Mouse (Mus musculus): ENCODE measurements around the gene Ift80.

- TF ChIP-seq POLR2A (IDR thresholded peaks at IDR 0.05; ENCODE audit: control insufficient read depth in 1 of 2, insufficient read depth in 1 of 2, low read depth in 1 of 2, low read length in 2 of 2, poor library complexity in 1 of 2) (no peak), E2F4 (IDR thresholded peaks at IDR 0.05; ENCODE audit: borderline replicate concordance, low read depth, low read length) (no peak), CHD2 (IDR thresholded peaks at IDR 0.05; ENCODE audit: low read length) (no peak), CTCF (IDR thresholded peaks at IDR 0.05 in 2 of 3, conservative IDR thresholded peaks at IDR 0.05 in 1 of 3; ENCODE audit: control insufficient read depth in 1 of 3, insufficient read depth in 1 of 3, low read depth in 2 of 3, low read length in 3 of 3, poor library complexity in 1 of 3, severe bottlenecking in 1 of 3) (no peak), MEF2A (IDR thresholded peaks at IDR 0.05; ENCODE audit: extremely low read depth, insufficient replicate concordance, low read depth, low read length, poor library complexity, severe bottlenecking) (no peak), MAFK (IDR thresholded peaks at IDR 0.05; ENCODE audit: borderline replicate concordance, low read depth, low read length) (no peak), ZKSCAN1 (IDR thresholded peaks at IDR 0.05; ENCODE audit: low read depth, low read length) (no peak), ELF1 (IDR thresholded peaks at IDR 0.05; ENCODE audit: low read depth, low read length) (no peak), TBP (IDR thresholded peaks at IDR 0.05; ENCODE audit: low read depth, low read length) (no peak), TAL1 (IDR thresholded peaks at IDR 0.05; ENCODE audit: low read length) (no peak), SIN3A (IDR thresholded peaks at IDR 0.05; ENCODE audit: low read length) (no peak), KAT2A (conservative IDR thresholded peaks at IDR 0.05; ENCODE audit: low read depth, low read length) (no peak)
Measured at GRCm38 (mm10) chr3:68848323-68848722, 156.0 kb downstream of the Ift80 start.
